21 mouse cellular contexts compared by ENCODE assay signal in the genomic region with DNA sequence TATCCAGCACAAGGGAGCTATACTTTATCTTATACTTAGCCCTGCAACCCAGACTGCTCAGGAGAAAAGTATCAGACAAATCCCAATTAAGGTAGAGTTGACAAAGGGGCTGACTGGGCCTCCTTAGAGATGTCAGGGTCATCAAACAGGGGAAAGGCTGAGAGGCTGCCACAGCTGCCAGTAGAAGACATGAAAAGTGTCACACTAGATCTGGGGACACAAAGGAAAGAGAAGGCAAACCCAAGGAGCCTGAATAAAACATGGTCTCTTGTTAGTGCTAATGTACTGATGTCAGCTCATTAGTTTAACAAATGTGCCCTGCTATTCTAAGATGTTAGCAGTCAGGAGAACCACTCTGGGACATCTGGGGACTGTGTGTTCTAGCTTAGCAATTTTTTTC. TPM values are rescaled to one million over a fixed set of nuclear protein-coding genes. Genes with fewer than 3 reads are reported as not detected.
"Had no signal": no experiment of that assay in that cellular context is flagged by ENCODE, and none has a peak within 500 bp of the region (broad histone marks: within the 10 kb centered on the region; RNA-seq: fewer than 3 reads in every experiment).

No protein-coding gene starts in this region.

- H3K4me1 ChIP-seq: limb, embryonic 10.5 days; limb, embryonic 13.5 days; liver, embryonic 12.5 days; liver, embryonic 15.5 days; neural tube, embryonic 13.5 days; stomach, embryonic 15.5 days had no signal

- H3K36me3 ChIP-seq: limb, embryonic 10.5 days; limb, embryonic 13.5 days; liver, embryonic 12.5 days; liver, embryonic 15.5 days; neural tube, embryonic 13.5 days; stomach, embryonic 15.5 days had no signal

- DNase-seq: kidney, adult 18-20 months; kidney, adult 9 months; kidney, postnatal 14 days; layer of hippocampus, adult 9-11 months; liver; lung, adult 2 months; midbrain, embryonic 14.5 days; right cerebral cortex, adult 18-20 months; right cerebral cortex, postnatal 14 days; right cerebral cortex, postnatal 4 days; thymus, postnatal 25 days had no signal

- H3K9me3 ChIP-seq: limb, embryonic 10.5 days; limb, embryonic 13.5 days; liver, embryonic 12.5 days; liver, embryonic 15.5 days; neural tube, embryonic 13.5 days; stomach, embryonic 15.5 days had no signal

- H3K27me3 ChIP-seq: limb, embryonic 13.5 days; liver, embryonic 12.5 days; liver, embryonic 15.5 days; neural tube, embryonic 13.5 days; stomach, embryonic 15.5 days had no signal

- H3K9ac ChIP-seq: limb, embryonic 13.5 days; liver, embryonic 12.5 days; liver, embryonic 15.5 days; neural tube, embryonic 13.5 days; stomach, embryonic 15.5 days had no signal

- H3K27ac ChIP-seq: layer of hippocampus, adult 2 months; limb, embryonic 10.5 days; limb, embryonic 13.5 days; liver, embryonic 12.5 days; liver, embryonic 15.5 days; macrophage; neural tube, embryonic 13.5 days; stomach, embryonic 15.5 days had no signal

- H3K4me2 ChIP-seq: limb, embryonic 13.5 days; liver, embryonic 12.5 days; liver, embryonic 15.5 days; neural tube, embryonic 13.5 days; stomach, embryonic 15.5 days had no signal

- H3K4me3 ChIP-seq: layer of hippocampus, adult 2 months; limb, embryonic 10.5 days; limb, embryonic 13.5 days; liver, embryonic 12.5 days; liver, embryonic 15.5 days; myocyte; neural tube, embryonic 13.5 days; stomach, embryonic 15.5 days had no signal

RNA-seq across cellular contexts. Expression of a gene that starts 15.1 kb away (rescaled TPM):
- total RNA-seq: monocyte, adult 5-6 weeks had no signal
- polyA plus RNA-seq: macrophage had no signal
